Mouse (Mus musculus) retina, postnatal 7 days (tissue): ENCODE results near the gene Naip1.
"Not testable (repeated sequence)": the region's sequence is repeated elsewhere in the genome, so short reads cannot be mapped to it uniquely, and the experiment has no call there.

ENCODE experiments used
- DNase-seq: peaks from one replicate; pipeline ENCODE4 v3.0.0-alpha.2; 2012; ENCODE audit warnings: low read depth, low spot score

The Naip1 gene

DNA sequence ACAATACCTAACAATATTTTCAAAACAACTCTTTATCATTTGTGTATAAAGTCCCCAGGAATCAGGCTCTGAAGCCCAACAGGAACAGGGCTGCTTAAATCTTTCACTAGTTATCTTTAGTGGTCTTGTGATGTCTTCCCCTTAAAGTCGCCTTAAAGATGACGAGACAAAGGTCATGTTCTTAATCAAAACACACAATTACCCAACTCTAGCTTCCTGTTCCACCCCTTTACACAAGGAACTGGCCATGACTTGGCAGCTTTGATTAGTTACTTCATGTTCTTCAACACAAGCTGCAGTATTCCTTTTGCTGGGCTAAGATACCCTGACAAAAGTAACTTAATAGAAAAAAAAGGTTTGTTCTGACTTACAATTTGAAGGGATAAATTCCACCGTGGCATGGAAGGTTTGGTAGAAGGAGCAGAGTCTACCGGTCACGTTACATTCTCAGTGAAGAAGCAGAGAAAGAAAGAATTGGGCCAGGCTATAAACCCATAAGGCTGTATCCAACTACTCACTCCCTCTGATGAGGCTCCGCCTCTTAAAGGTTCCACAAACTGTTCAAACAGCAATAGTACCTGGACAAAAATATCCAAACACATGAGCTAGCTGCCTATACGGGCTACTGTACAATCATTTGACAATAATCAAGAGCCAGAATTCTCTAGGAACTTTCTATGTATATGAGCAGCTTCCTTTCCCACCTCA lies 49.6 kb downstream of the Naip1 start:
- DNase-seq, result not testable (repeated sequence)

- not testable (repeated sequence) for DNase-seq
These were observed 61.6 kb downstream of the Naip1 start for GRCm38 (mm10) chr13:100391021-100391420.

DNA sequence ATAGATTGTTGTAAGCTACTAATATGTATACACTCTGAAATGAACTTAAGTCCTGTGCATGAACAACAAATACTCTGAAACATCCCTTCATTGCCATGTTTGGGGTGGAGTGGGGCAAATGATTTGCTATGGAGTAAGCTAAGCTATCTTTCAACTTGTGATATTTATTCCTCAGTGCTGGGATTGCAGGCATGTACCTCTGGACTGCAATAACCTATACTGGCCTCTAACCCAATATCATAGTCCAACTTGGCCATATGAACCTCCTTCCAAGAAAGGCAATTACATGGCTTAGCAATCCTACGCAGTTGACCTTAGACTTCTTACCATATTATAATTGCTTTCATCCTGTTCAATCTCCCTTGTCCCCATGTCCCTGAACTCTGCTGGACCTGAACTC lies 82.1 kb downstream of the Naip1 start:
- DNase-seq, result no peak
